Mouse (Mus musculus): ENCODE data around the gene Cd81. TPM values are rescaled to one million over a fixed set of nuclear protein-coding genes. Genes with fewer than 3 reads are reported as not detected.
A peak's percentile ranks its signal among the peaks of the same experiment; 100 is the strongest.

The Cd81 gene
- polyA plus RNA-seq, 1 experiment from 2014 or later, result 267 TPM

DNA sequence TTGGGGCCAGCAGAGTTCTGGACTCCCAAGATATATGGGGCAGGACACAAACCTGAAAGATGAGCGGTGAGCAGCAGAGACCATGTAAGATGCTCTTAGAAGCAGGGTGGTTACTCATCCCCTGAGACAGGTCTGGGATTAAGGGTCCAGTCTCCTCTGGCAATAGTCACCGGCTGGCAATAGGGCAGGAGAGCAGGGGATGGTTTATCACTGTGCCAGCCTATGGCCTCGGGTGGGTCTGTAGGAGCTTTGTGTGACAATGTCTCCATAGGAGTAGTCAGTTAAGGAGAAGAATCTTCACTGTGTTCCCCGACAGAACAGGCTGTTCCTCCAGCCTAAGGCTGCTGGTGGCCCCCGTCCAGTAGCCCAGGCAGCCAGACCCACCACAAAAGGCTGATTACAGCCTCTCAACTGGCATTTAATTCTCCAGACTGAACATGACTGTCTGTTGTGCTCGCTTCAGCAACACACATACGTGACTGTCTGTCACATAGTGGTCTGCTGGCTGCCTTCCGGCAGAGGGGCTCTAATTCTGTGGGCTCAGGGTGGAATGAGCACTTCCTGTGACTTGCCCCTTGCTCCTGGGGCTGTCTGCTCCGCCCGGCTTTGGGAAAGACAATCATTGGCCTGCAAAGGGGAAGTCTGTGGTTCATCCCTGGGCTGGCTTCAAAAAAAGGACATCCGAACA, 3.1 kb downstream of the Cd81 start:
- peaks cover 56% of the 10 kb centered on the region for H3K36me3 ChIP-seq
- no peaks in the 10 kb centered on the region for H3K27me3 ChIP-seq (ENCODE audit: low read depth, poor library complexity, severe bottlenecking)
- H3K4me3 ChIP-seq, result peak overlapping the region; percentile 95
- no peak for DNase-seq (ENCODE audit: low spot score)
- peaks cover 43% of the 10 kb centered on the region for H3K4me1 ChIP-seq
- 0 out of 2 replicates have a peak overlapping the region, but pooled peaks have one; percentile 96 for H3K27ac ChIP-seq (replicated peaks)
- H3K9me3 ChIP-seq (replicated peaks), result no peaks in the 10 kb centered on the region
- 79% methylated on average over 11 of the region's 11 CpGs for WGBS

- Histone ChIP-seq H3K4me1 (peaks cover 40% of the 10 kb centered on the region), H3K9me3 (replicated peaks) (no peaks in the 10 kb centered on the region), H3K36me3 (peaks cover 69% of the 10 kb centered on the region), H3K27ac (replicated peaks) (no peak overlapping the region), H3K27me3 (ENCODE audit: low read depth, poor library complexity, severe bottlenecking) (no peaks in the 10 kb centered on the region), H3K4me3 (no peak overlapping the region)
- WGBS, result 86% methylated on average over 5 of the region's 5 CpGs
- DNase-seq (ENCODE audit: low spot score), result no peak
These were observed 4.5 kb downstream of the Cd81 start for GRCm38 (mm10) chr7:143057023-143057422.

DNA sequence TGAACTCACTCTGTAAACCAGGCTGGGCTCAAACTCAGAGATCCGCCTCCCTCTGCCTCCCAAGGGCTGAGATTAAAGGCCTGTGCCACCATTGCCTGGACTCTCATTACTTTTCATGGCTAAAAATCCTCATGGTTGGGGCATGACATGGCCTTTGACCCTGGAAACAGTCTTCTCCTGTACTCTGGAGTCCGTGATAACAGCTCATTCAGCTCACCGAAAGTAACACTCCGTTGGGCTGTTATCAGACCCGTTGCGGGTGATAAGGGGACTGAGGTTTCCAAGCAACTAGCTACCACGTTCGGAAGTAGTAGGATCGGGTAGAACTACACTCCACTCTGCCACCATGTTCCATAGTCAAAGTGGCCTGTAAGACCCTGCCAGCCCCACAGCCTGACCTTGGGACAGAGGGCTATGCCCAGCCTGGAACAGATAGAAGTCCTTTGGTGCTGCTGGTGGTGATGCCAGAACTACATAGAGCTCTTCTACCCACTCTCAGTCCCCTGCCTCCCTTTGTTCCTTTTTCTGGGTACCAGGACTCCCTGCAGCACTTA, 5.2 kb downstream of the Cd81 start:
- H3K4me1 ChIP-seq, result peaks cover 35% of the 10 kb centered on the region
- peaks cover 76% of the 10 kb centered on the region for H3K36me3 ChIP-seq
- H3K4me3 ChIP-seq, result no peak overlapping the region
- no peaks in the 10 kb centered on the region for H3K27me3 ChIP-seq (ENCODE audit: low read depth, poor library complexity, severe bottlenecking)
- DNase-seq (ENCODE audit: low spot score), result no peak
- H3K27ac ChIP-seq (replicated peaks), result no peak overlapping the region
- no peaks in the 10 kb centered on the region for H3K9me3 ChIP-seq (replicated peaks)
- WGBS, result 88% methylated on average over 9 of the region's 9 CpGs

DNA sequence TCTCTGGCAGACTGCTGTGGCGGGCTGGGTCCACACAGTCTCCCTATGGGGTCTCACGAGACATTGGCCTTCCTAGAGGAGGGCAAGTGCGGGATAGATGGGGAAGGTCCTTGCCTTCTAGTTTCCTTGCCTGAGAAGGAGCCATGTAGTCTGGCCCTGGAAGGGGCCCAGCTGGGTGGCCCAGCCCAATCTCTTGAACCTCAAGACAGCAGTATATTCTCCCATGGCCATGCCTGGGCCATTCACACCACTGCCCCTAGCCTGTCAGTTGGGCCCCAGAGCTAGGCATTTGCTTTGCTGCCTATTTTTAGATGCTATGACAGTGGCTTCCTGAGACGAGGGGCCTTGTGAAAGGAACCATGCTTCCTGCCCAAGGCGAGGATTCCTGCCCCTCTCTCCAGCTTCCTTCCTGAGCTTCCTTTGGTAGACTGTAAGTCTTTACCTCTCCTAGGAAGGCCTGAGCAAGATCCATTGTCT, 5.7 kb downstream of the Cd81 start:
- Histone ChIP-seq H3K4me3 (no peak overlapping the region), H3K36me3 (peaks cover 82% of the 10 kb centered on the region), H3K27me3 (ENCODE audit: low read depth, poor library complexity, severe bottlenecking) (no peaks in the 10 kb centered on the region), H3K4me1 (peaks cover 31% of the 10 kb centered on the region), H3K9me3 (replicated peaks) (no peaks in the 10 kb centered on the region), H3K27ac (replicated peaks) (no peak overlapping the region)
- no peak for DNase-seq (ENCODE audit: low spot score)
- 82% methylated on average over 5 of the region's 5 CpGs for WGBS

DNA sequence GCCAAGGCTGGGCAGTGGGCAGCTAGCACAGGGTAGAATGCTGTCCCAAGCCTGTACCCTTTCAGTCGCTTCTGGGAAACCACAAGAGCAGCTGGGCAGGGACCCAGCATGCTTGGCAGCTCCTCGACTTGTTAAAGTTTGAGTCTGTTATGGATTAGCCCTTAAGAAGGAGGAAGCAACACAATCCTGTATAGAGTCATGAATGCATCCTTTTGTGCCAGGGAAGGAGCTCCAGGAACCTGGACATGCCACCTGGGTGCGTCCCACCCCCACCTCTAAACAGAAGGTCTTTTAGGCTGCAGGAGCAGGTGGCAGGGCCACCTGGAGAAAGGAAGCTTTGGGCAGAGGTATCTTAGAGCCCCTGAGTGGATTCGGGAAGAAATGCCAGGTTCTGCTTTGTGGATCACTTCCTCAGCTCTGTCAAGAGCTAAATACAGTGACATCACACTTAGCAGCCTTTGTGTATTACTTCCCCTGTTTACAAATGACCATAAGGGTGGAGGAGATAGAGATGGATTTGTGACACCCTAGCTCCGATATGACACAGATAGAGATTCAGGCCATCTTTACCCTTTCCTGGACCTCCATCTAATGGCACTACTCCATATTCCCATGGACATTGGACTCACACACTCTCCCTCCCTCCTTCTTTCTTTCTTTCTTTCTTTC, 6.8 kb downstream of the Cd81 start:
- 80% methylated on average over 5 of the region's 5 CpGs for WGBS
- H3K27ac ChIP-seq (replicated peaks), result peak overlapping the region; percentile 39; the same call in 1 of the 2 replicates

GRCm38 (mm10) chr7:143062704-143063103, 10.2 kb downstream of the Cd81 start:
- DNase-seq (ENCODE audit: low spot score), result no peak
- Histone ChIP-seq H3K27me3 (ENCODE audit: low read depth, poor library complexity, severe bottlenecking) (no peaks in the 10 kb centered on the region), H3K4me3 (no peak overlapping the region), H3K4me1 (peaks cover 15% of the 10 kb centered on the region), H3K36me3 (peaks cover 94% of the 10 kb centered on the region), H3K27ac (replicated peaks) (no peak overlapping the region), H3K9me3 (replicated peaks) (no peaks in the 10 kb centered on the region)
- 81% methylated on average over 2 of the region's 2 CpGs for WGBS

More for the DNA sequence above, 6.8 kb downstream of the Cd81 start:
- Histone ChIP-seq H3K27me3 (ENCODE audit: low read depth, poor library complexity, severe bottlenecking) (no peaks in the 10 kb centered on the region), H3K36me3 (peaks cover 92% of the 10 kb centered on the region), H3K4me3 (no peak overlapping the region), H3K4me1 (peaks cover 31% of the 10 kb centered on the region), H3K9me3 (replicated peaks) (no peaks in the 10 kb centered on the region)
- no peak for DNase-seq (ENCODE audit: low spot score)

DNA sequence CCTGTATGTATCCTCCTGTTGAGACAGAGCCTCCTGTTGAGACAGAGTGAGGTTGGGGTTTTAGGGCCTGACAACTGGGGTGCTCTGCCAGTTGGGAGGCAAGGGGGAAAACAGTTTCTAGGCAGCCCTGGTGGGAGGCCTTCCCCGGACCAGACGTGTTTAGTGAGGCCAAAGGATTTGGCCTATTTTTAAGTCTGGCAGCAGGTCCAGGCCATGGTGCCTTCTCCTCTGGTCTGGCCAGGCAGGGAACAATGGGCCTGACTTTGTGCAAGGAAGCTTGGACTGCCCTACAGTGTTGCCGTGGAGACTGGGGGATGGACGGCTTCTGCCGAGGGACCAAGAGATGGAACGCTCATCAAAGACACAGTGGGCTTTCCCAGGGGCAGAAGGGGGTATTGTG, 11.7 kb downstream of the Cd81 start:
- H3K4me3 ChIP-seq, result no peak overlapping the region
- WGBS, result 49% methylated on average over 6 of the region's 6 CpGs
- DNase-seq (ENCODE audit: low spot score), result no peak
- H3K36me3 ChIP-seq, result peaks cover 90% of the 10 kb centered on the region
- H3K9me3 ChIP-seq (replicated peaks), result no peaks in the 10 kb centered on the region
- 0 out of 2 replicates have a peak overlapping the region, but pooled peaks have one; percentile 33 for H3K27ac ChIP-seq (replicated peaks)
- H3K4me1 ChIP-seq, result peaks cover 25% of the 10 kb centered on the region
- H3K27me3 ChIP-seq (ENCODE audit: low read depth, poor library complexity, severe bottlenecking), result no peaks in the 10 kb centered on the region

DNA sequence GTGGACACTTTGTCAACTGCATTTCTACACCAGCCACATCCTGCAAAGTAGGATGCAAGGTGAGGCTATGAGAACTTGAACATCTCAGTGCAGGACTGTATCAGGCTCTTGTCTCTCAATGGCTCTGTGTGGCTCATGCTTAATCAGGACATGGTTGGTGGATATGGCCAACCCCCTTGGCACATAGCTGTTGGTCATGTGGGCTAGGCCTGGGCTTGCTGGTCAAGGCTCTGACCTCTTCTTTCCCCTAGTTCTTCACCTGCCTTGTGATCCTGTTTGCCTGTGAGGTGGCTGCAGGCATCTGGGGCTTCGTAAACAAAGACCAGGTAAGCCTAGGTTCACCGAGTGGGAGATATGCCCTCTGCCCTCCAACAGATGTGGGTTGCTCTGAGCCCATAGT, 13.2 kb downstream of the Cd81 start:
- WGBS, result 94% methylated on average over 2 of the region's 2 CpGs
- Histone ChIP-seq H3K4me3 (no peak overlapping the region), H3K27me3 (ENCODE audit: low read depth, poor library complexity, severe bottlenecking) (no peaks in the 10 kb centered on the region), H3K36me3 (peaks cover 79% of the 10 kb centered on the region), H3K27ac (replicated peaks) (no peak overlapping the region), H3K4me1 (peaks cover 35% of the 10 kb centered on the region), H3K9me3 (replicated peaks) (no peaks in the 10 kb centered on the region)
- no peak for DNase-seq (ENCODE audit: low spot score)

DNA sequence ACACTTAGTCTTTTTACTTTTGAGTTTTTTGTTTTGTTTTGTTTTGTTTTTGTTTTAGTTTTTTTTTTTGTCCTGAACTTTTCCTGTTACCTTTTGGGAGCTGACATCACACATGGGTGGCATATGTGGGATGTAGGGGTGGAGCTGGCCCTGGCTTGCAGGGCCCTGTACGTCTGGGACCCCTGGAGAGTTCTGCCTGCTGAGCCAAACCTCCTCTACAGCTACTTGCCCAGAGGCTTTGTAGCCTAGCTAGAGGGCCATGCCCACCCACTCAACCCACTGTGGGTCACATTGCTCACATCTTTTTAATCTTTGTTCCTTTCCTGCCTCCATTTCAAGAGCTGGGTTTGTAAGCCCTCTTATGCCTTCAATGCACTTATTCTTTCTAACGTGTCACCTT, 14.9 kb downstream of the Cd81 start:
- no peaks in the 10 kb centered on the region for H3K27me3 ChIP-seq (ENCODE audit: low read depth, poor library complexity, severe bottlenecking)
- 84% methylated on average over 2 of the region's 2 CpGs for WGBS
- peak overlapping the region; percentile 92 for H3K27ac ChIP-seq (replicated peaks)
- no peak for DNase-seq (ENCODE audit: low spot score)
- peaks cover 45% of the 10 kb centered on the region for H3K4me1 ChIP-seq
- H3K36me3 ChIP-seq, result peaks cover 71% of the 10 kb centered on the region
- H3K4me3 ChIP-seq, result no peak overlapping the region
- H3K9me3 ChIP-seq (replicated peaks), result no peaks in the 10 kb centered on the region

DNA sequence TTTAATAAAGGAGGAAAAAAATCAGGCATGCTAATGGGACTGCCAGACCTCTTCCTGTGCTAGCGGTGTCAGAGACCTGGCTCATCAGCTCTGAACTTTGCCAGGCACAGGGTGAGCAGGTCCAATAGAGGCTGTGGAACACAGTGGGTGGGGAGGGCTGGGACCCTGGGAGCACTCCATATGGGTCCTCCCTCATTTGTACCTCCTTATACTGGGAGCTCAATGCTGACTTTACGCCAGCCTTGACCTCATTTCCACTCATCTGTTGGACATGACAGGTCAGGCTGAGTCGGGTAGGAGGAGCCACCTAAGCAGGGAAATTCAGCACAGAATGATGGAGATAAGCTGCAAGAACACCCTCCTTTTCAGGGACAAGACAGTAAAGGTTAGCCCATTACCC, 15.4 kb downstream of the Cd81 start:
- 91% methylated on average over 3 of the region's 3 CpGs for WGBS
- H3K36me3 ChIP-seq, result peaks cover 67% of the 10 kb centered on the region
- no peaks in the 10 kb centered on the region for H3K27me3 ChIP-seq (ENCODE audit: low read depth, poor library complexity, severe bottlenecking)

DNA sequence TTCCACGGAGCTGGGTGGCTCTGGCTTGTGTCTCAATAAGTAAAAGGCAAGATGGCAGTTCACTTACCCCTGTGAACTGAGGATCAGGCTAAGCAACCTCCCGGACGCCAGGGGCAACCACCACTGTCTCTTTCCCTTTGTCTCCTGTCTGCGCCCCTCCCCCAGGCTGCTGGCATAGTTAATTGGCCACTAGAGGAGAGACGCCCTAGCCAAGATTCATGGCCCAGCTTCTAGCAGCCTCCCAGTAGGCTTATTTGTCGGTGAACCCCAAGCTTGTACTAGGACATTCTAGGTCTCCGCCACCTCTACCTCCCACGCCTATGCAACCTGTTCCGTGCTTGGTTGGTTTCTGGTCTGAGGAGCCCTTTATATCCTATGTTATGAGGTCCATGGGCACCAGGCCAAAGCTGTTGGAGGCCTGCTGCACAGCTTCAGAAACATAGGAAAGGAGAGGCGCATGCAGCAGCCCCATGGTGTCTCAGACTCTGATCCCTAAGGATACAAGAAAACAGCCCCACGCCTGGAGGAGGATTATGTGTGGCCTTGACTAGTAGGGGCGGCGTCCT, 15.9 kb downstream of the Cd81 start:
- peaks cover 44% of the 10 kb centered on the region for H3K4me1 ChIP-seq
- H3K4me3 ChIP-seq, result peak overlapping the region; percentile 93
- peak overlapping the region; percentile 92 for H3K27ac ChIP-seq (replicated peaks)
- no peaks in the 10 kb centered on the region for H3K9me3 ChIP-seq (replicated peaks)
- DNase-seq (ENCODE audit: low spot score), result peak; percentile 49
- H3K27me3 ChIP-seq (ENCODE audit: low read depth, poor library complexity, severe bottlenecking), result no peaks in the 10 kb centered on the region
- WGBS, result 54% methylated on average over 13 of the region's 13 CpGs
- peaks cover 62% of the 10 kb centered on the region for H3K36me3 ChIP-seq

More for the DNA sequence above, 15.4 kb downstream of the Cd81 start:
- peak overlapping the region; percentile 92 for H3K27ac ChIP-seq (replicated peaks)
- H3K9me3 ChIP-seq (replicated peaks), result no peaks in the 10 kb centered on the region
- peaks cover 45% of the 10 kb centered on the region for H3K4me1 ChIP-seq
- DNase-seq (ENCODE audit: low spot score), result no peak
- H3K4me3 ChIP-seq, result peak overlapping the region; percentile 93

DNA sequence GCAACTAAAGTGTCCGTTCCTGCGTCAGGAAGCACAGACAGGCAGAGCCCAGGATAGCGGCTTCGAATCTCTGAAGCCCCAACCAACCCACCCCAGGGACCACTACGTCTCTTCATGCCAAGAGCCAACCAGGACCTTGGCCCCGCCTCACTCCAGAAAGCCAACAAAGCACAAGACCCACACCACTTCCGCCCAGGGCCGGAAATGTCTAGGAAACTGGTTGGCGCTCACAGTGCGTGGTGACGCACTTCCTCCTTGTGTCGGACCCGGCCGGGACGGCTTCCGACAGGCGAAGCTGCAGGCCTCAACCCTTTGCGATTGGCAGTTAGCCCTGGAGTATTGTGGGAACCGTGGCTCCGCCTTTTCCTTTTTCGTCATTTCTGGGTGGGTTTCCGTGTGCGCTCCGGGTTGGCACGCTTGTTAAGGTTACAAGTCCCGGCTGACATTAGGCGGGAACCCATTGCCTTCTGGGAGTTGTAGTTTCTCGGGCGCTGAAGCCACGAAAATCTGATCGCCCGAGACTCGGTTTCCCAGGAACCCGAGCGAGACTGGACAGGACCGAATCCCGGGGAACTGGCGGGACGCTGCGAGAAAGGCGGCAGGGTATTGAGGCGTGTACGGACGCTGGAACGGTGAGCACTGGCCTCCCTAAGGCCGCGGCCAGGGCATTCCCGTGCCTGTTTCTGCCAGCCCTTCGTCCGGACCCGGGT, 16.5 kb downstream of the Cd81 start, which contains the start of gene Tssc4:
Gene Tssc4, plus strand, starts transcription at position 368 of the 710 bp plus-strand sequence.
- Histone ChIP-seq H3K27ac (replicated peaks) (peak within 1 kb of the TSS; percentile 92), H3K36me3 (peaks cover 55% of the 10 kb centered on the region)
- peak; percentile 99 for DNase-seq (ENCODE audit: low spot score)

More for the DNA sequence above, 16.5 kb downstream of the Cd81 start, which contains the start of gene Tssc4:
- Histone ChIP-seq H3K27me3 (ENCODE audit: low read depth, poor library complexity, severe bottlenecking) (no peaks in the 10 kb centered on the region), H3K9me3 (replicated peaks) (no peaks in the 10 kb centered on the region), H3K4me3 (peak within 1 kb of the TSS; percentile 93), H3K4me1 (peaks cover 38% of the 10 kb centered on the region)
- under 1% methylated on average over 51 of the region's 51 CpGs for WGBS
